Mouse (Mus musculus) lung, postnatal 10 days (tissue): ENCODE data around the gene Dusp18.
A peak's percentile ranks its signal among the peaks of the same experiment; 100 is the strongest.

Experiments used
- DNase-seq: peaks from one replicate; pipeline ENCODE4 v3.0.0; 2021

The Dusp18 gene

DNA sequence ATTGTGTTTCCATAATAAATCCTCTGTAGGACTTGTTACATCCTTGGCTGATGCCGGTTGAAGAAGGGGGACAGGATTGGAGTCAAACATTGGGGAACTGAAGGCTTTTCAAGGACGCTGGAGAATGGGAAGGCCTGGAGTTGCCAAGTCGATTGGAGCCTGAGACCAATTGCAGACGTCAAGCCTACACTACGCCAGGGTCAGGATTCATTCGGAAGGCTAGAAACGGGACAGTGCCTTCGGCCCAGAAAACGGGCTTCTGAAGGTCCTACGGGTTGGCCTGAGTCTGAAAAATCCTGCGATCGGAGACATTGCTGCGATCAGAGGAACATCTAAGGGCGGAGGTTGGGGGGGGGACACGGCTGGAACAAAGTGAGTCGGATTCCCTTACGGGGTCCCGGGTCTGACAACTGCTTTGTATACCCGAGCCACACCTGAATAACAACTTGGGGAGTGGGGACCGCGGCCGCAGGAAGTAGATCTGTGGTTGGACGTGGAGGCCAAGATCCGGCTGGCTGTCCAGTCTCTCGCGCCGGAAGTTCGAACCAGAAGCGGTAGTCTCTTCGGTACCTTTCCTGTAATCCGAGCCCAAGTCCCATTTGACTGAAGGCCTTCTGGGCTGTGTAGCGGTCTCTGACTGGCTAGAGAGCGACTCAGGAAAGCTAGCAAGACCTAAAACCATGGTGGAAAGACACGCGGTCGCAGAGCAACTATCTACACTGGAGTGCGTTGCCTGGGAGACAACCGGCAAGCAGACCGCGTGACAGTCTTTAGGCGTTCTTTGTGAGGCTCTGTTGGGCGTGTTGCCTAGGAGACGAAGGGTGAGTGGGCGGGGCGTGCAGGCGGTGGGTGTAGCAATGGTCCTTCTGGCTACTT, at the start of gene Dusp18, which contains the start of gene 4921536K21Rik:
TSS of gene Dusp18 (plus strand) at position 835 of the 876 bp plus-strand sequence.
TSS of gene 4921536K21Rik (minus strand) at position 693 of the 876 bp plus-strand sequence.
- DNase-seq, result peak; percentile 96

GRCm38 (mm10) chr11:3846351-3846750, 48.7 kb upstream of the Dusp18 start:
- DNase-seq, result no peak

GRCm38 (mm10) chr11:3849469-3850314, 45.3 kb upstream of the Dusp18 start:
- no peak for DNase-seq

- DNase-seq, result no peak
Observed at GRCm38 (mm10) chr11:3850315-3850614, 44.8 kb upstream of the Dusp18 start.

- no peak for DNase-seq
Observed at GRCm38 (mm10) chr11:3850746-3851277, 44.2 kb upstream of the Dusp18 start.

GRCm38 (mm10) chr11:3851872-3852271, 43.2 kb upstream of the Dusp18 start:
- no peak for DNase-seq

DNA sequence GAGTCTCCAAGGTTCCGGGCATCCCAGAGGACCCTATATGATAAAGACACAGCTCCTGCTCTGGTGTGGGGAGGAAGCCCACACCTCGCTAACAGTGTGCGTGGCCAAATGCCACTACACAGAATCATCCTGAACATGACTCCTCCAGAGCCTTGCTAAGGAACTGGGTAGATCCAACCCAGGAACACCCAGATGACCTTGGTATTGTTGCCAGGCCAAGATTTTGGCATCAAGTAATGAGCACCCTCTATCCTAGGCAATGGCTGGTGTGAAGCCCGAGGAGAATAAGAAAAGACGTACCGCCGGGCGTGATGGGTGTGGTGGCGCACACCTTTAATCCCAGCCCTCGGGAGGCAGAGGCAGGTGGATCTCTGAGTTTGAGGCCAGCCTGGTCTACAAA, 42.0 kb upstream of the Dusp18 start:
- no peak for DNase-seq

DNA sequence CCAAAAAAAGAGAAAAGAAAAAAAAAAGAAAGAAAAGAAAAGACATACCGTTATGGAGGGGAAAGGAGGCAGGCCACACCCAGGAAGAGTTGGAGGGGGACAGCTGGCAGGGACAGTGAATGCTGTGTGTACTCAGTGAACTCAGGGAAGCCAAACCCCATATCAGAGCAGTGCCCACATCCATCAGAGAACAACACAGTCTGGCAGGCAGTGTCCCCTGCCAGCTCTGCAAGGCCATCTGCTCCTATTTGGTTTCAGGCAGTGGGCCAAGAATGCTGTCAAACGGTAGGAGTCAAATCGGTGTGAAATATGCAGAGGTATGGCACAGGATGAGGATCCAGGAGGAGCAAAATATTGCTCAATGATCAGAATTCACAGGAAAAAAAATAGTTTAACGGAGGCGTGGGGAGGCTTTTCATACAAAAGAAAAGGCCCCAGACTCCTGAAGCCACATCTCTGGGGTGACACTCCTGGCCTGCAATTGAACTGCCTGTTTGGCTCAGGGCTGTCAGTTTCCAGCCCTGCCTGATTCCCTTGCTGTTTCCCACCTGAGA, 41.5 kb upstream of the Dusp18 start:
- DNase-seq, result no peak

- no peak for DNase-seq
Observed at GRCm38 (mm10) chr11:3854156-3854555, 40.9 kb upstream of the Dusp18 start.

GRCm38 (mm10) chr11:3855846-3856245, 39.2 kb upstream of the Dusp18 start:
- DNase-seq, result no peak

GRCm38 (mm10) chr11:3857902-3858301, 37.1 kb upstream of the Dusp18 start:
- DNase-seq, result no peak

- DNase-seq, result no peak
Observed at GRCm38 (mm10) chr11:3859778-3860177, 35.3 kb upstream of the Dusp18 start.

DNA sequence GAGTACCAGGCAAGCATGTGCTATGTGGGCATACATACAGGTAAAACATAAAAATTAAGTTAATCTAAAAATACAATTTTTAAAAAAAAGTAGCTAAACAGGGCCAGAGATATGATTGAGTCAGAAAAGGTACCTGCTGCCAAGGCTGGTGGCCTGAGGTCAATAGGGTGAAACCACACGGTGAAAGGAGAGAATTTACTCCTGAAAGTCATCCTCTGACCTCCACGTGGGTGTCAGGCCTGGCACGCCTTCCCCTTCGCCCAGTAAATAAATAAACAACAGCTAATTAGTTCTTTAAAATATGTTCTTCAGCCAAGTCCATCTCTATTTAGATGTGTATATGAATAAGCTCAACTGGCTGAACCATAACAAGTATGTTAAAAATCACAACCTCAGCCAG, 34.7 kb upstream of the Dusp18 start:
- no peak for DNase-seq

- no peak for DNase-seq
Observed at GRCm38 (mm10) chr11:3862661-3863453, 32.2 kb upstream of the Dusp18 start.

DNA sequence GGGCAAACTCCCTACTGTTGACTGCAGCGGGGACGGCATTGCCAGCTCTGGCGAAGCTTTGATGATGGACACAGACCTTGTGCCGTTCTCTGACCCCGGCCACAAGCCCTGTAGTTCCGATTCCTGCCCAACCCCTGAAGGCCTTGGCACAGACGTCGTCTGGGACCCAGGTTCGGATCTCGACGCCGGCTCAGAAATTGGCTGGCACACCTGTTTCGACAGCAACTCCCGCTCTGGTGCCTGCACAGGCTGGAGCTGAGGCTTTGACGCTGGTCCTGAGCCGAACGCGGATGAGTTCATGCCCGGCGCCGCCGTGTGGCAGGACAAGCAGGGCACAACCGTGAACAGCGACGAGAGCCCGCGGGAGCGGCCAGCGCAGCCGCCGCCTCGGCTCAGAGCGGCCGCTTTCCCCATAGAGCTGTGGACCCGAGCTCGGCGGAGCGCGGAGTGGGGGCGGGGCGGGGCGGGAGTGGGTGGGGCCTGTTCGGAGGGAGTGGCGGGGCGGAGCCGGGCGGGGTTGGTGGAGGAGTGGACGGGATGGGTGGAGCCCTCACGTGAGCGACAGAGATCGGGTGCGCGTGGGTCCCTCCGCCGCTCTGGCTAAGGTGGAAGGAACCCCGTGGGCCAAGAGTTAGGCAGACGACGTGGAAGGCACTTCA, 31.5 kb upstream of the Dusp18 start, which contains the start of gene Osbp2:
TSS of gene Osbp2 (minus strand) at position 450 of the 659 bp plus-strand sequence.
- DNase-seq, result peak; percentile 69

- no peak for DNase-seq
Observed at GRCm38 (mm10) chr11:3864343-3864742, 30.7 kb upstream of the Dusp18 start.

- no peak for DNase-seq
Observed at GRCm38 (mm10) chr11:3876419-3876818, 18.6 kb upstream of the Dusp18 start.

DNA sequence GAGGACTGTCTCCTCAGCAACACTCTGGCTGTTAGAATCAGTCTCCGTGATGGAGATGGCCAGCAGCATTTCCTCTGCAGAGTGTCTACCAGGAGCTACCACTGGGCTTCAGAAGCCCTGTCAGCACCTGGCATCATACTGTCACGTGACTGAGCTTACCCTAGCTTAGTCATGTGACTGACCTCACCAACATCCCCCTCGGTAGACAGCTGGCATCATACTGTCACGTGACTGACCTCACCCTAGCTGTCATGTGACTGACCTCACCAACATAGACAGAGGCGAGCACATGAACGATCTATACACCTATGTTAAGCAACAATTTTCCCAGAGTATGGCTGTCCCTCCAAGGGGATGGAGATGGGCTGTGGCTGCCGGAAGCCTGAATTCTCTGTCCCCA, 16.4 kb upstream of the Dusp18 start:
- DNase-seq, result no peak

DNA sequence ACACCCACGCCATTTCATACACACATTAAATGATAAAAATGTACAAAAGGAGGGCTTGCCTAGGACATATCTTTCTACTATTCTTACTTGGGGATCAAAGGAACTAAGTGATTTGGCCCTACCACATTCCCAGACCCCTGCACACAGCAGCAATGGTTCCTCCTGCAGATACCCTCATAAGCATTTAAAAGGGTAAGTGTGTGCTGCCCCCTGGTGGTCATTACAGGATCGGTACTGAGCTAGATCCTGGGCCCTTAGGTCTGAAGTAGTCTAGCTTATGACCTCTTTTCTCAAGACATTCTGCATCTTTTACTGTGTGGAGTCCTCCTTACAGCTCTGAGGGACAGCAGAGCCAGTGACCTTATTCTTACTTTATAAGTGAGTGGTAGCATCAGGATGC, 15.2 kb upstream of the Dusp18 start:
- DNase-seq, result peak; percentile 76

GRCm38 (mm10) chr11:3883711-3884110, 11.3 kb upstream of the Dusp18 start:
- DNase-seq, result no peak

GRCm38 (mm10) chr11:3887331-3887730, 7.7 kb upstream of the Dusp18 start:
- DNase-seq, result no peak

DNA sequence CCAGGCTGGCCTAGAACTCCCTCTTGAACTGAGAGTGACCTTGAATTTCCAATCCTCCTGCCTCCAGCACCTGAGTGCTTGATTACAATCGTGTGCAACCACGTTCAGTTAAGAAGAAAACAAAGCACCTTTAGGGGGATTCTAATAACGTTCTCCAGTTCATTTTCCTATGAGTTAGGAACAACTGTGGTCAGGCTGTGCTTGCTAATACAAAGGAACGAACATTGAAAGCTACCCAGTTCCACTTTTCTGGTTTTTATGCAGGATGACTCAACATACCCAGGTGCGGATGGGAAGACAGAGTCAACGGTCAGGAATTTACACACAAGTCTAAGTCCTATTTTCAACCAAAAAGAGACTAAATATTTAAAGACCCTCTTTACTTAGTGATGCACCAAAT, 1.1 kb upstream of the Dusp18 start:
- DNase-seq, result no peak
